Mouse (Mus musculus): ENCODE data around the gene Lrrfip1. TPM values are rescaled to one million over a fixed set of nuclear protein-coding genes. Genes with fewer than 3 reads are reported as not detected.

The Lrrfip1 gene
- polyA plus RNA-seq, 1 experiment from 2014 or later: 54.3 TPM

- WGBS: 84% methylated on average over 3 of the region's 3 CpGs
- Histone ChIP-seq H3K4me3 (ENCODE audit: low read depth, low read length) (no peak overlapping the region), H3K4me2 (replicated peaks; ENCODE audit: low read depth, low read length) (no peak overlapping the region), H3K27me3 (ENCODE audit: control insufficient read depth, insufficient read depth, low read length) (no peaks in the 10 kb centered on the region), H3K9me3 (ENCODE audit: control insufficient read depth, low read depth, low read length) (no peaks in the 10 kb centered on the region), H3K27ac (ENCODE audit: low read length) (no peak overlapping the region), H3K9ac (replicated peaks; ENCODE audit: low read depth, low read length) (no peak overlapping the region), H3K36me3 (ENCODE audit: control insufficient read depth, insufficient read depth, low read length) (no peaks in the 10 kb centered on the region), H3K4me1 (ENCODE audit: control insufficient read depth, insufficient read depth, low read length) (peaks cover 15% of the 10 kb centered on the region)
- no peak for ATAC-seq (ENCODE audit: insufficient number of reproducible peaks, insufficient read depth, low FRiP score, low read depth)
These were observed 3.5 kb downstream of the Lrrfip1 start for GRCm38 (mm10) chr1:91001871-91002539.

- ATAC-seq (ENCODE audit: insufficient number of reproducible peaks, insufficient read depth, low FRiP score, low read depth): no peak
- no peak overlapping the region for H3K4me3 ChIP-seq (ENCODE audit: low read depth, low read length)
- no peak overlapping the region for H3K27ac ChIP-seq (ENCODE audit: low read length)
- H3K36me3 ChIP-seq (ENCODE audit: control insufficient read depth, insufficient read depth, low read length): no peaks in the 10 kb centered on the region
- H3K9ac ChIP-seq (replicated peaks; ENCODE audit: low read depth, low read length): no peak overlapping the region
- peaks cover 15% of the 10 kb centered on the region for H3K4me1 ChIP-seq (ENCODE audit: control insufficient read depth, insufficient read depth, low read length)
- H3K4me2 ChIP-seq (replicated peaks; ENCODE audit: low read depth, low read length): no peak overlapping the region
- H3K27me3 ChIP-seq (ENCODE audit: control insufficient read depth, insufficient read depth, low read length): no peaks in the 10 kb centered on the region
- WGBS: 85% methylated on average over 3 of the region's 3 CpGs
- no peaks in the 10 kb centered on the region for H3K9me3 ChIP-seq (ENCODE audit: control insufficient read depth, low read depth, low read length)
These were observed 4.1 kb downstream of the Lrrfip1 start for GRCm38 (mm10) chr1:91002641-91003040.

- Histone ChIP-seq H3K27me3 (ENCODE audit: control insufficient read depth, insufficient read depth, low read length) (no peaks in the 10 kb centered on the region), H3K4me2 (replicated peaks; ENCODE audit: low read depth, low read length) (no peak overlapping the region), H3K9ac (replicated peaks; ENCODE audit: low read depth, low read length) (no peak overlapping the region), H3K4me3 (ENCODE audit: low read depth, low read length) (no peak overlapping the region), H3K36me3 (ENCODE audit: control insufficient read depth, insufficient read depth, low read length) (no peaks in the 10 kb centered on the region), H3K4me1 (ENCODE audit: control insufficient read depth, insufficient read depth, low read length) (peaks cover 15% of the 10 kb centered on the region), H3K27ac (ENCODE audit: low read length) (no peak overlapping the region), H3K9me3 (ENCODE audit: control insufficient read depth, low read depth, low read length) (no peaks in the 10 kb centered on the region)
- no peak for ATAC-seq (ENCODE audit: insufficient number of reproducible peaks, insufficient read depth, low FRiP score, low read depth)
- 85% methylated on average over 8 of the region's 8 CpGs for WGBS
These were observed 5.2 kb downstream of the Lrrfip1 start for GRCm38 (mm10) chr1:91003522-91004253.

GRCm38 (mm10) chr1:91006037-91006436 is 7.5 kb downstream of the Lrrfip1 start:
- H3K27me3 ChIP-seq (ENCODE audit: control insufficient read depth, insufficient read depth, low read length): no peaks in the 10 kb centered on the region
- ATAC-seq (ENCODE audit: insufficient number of reproducible peaks, insufficient read depth, low FRiP score, low read depth): no peak
- no peaks in the 10 kb centered on the region for H3K36me3 ChIP-seq (ENCODE audit: control insufficient read depth, insufficient read depth, low read length)

GRCm38 (mm10) chr1:91006708-91007107 is 8.2 kb downstream of the Lrrfip1 start:
- Histone ChIP-seq H3K4me2 (replicated peaks; ENCODE audit: low read depth, low read length) (no peak overlapping the region), H3K4me3 (ENCODE audit: low read depth, low read length) (no peak overlapping the region), H3K9me3 (ENCODE audit: control insufficient read depth, low read depth, low read length) (no peaks in the 10 kb centered on the region), H3K36me3 (ENCODE audit: control insufficient read depth, insufficient read depth, low read length) (no peaks in the 10 kb centered on the region), H3K9ac (replicated peaks; ENCODE audit: low read depth, low read length) (no peak overlapping the region), H3K27me3 (ENCODE audit: control insufficient read depth, insufficient read depth, low read length) (no peaks in the 10 kb centered on the region), H3K27ac (ENCODE audit: low read length) (no peak overlapping the region), H3K4me1 (ENCODE audit: control insufficient read depth, insufficient read depth, low read length) (0 out of 2 replicates have a peak, but pooled peaks cover 8% of the 10 kb centered on the region)
- no peak for ATAC-seq (ENCODE audit: insufficient number of reproducible peaks, insufficient read depth, low FRiP score, low read depth)
- 68% methylated on average over 9 of the region's 9 CpGs for WGBS

More at GRCm38 (mm10) chr1:91006037-91006436, 7.5 kb downstream of the Lrrfip1 start:
- no peak overlapping the region for H3K27ac ChIP-seq (ENCODE audit: low read length)
- no peaks in the 10 kb centered on the region for H3K9me3 ChIP-seq (ENCODE audit: control insufficient read depth, low read depth, low read length)
- no peak overlapping the region for H3K4me3 ChIP-seq (ENCODE audit: low read depth, low read length)
- no peak overlapping the region for H3K9ac ChIP-seq (replicated peaks; ENCODE audit: low read depth, low read length)
- no peak overlapping the region for H3K4me2 ChIP-seq (replicated peaks; ENCODE audit: low read depth, low read length)
- 47% methylated on average over 5 of the region's 5 CpGs for WGBS
- 0 out of 2 replicates have a peak, but pooled peaks cover 3% of the 10 kb centered on the region for H3K4me1 ChIP-seq (ENCODE audit: control insufficient read depth, insufficient read depth, low read length)

- no peak overlapping the region for H3K9ac ChIP-seq (replicated peaks; ENCODE audit: low read depth, low read length)
- peaks cover 14% of the 10 kb centered on the region; the same call in 1 of the 2 replicates for H3K4me1 ChIP-seq (ENCODE audit: control insufficient read depth, insufficient read depth, low read length)
- H3K36me3 ChIP-seq (ENCODE audit: control insufficient read depth, insufficient read depth, low read length): no peaks in the 10 kb centered on the region
- H3K27me3 ChIP-seq (ENCODE audit: control insufficient read depth, insufficient read depth, low read length): no peaks in the 10 kb centered on the region
- ATAC-seq (ENCODE audit: insufficient number of reproducible peaks, insufficient read depth, low FRiP score, low read depth): no peak
- H3K4me2 ChIP-seq (replicated peaks; ENCODE audit: low read depth, low read length): no peak overlapping the region
- no peak overlapping the region for H3K4me3 ChIP-seq (ENCODE audit: low read depth, low read length)
- H3K9me3 ChIP-seq (ENCODE audit: control insufficient read depth, low read depth, low read length): no peaks in the 10 kb centered on the region
- H3K27ac ChIP-seq (ENCODE audit: low read length): no peak overlapping the region
- 87% methylated on average over 14 of the region's 14 CpGs for WGBS
These were observed 9.7 kb downstream of the Lrrfip1 start for GRCm38 (mm10) chr1:91008147-91008682.

GRCm38 (mm10) chr1:91008746-91009145 is 10.2 kb downstream of the Lrrfip1 start:
- Histone ChIP-seq H3K4me3 (ENCODE audit: low read depth, low read length) (no peak overlapping the region), H3K27ac (ENCODE audit: low read length) (no peak overlapping the region), H3K4me2 (replicated peaks; ENCODE audit: low read depth, low read length) (no peak overlapping the region), H3K9me3 (ENCODE audit: control insufficient read depth, low read depth, low read length) (no peaks in the 10 kb centered on the region), H3K27me3 (ENCODE audit: control insufficient read depth, insufficient read depth, low read length) (no peaks in the 10 kb centered on the region), H3K9ac (replicated peaks; ENCODE audit: low read depth, low read length) (no peak overlapping the region), H3K4me1 (ENCODE audit: control insufficient read depth, insufficient read depth, low read length) (peaks cover 14% of the 10 kb centered on the region; the same call in 1 of the 2 replicates), H3K36me3 (ENCODE audit: control insufficient read depth, insufficient read depth, low read length) (no peaks in the 10 kb centered on the region)
- whole genome bisulfite sequencing: 90% methylated on average over 9 of the region's 9 CpGs
- no peak for ATAC-seq (ENCODE audit: insufficient number of reproducible peaks, insufficient read depth, low FRiP score, low read depth)

- ATAC-seq (ENCODE audit: insufficient number of reproducible peaks, insufficient read depth, low FRiP score, low read depth): no peak
- H3K9ac ChIP-seq (replicated peaks; ENCODE audit: low read depth, low read length): no peak overlapping the region
- no peak overlapping the region for H3K4me2 ChIP-seq (replicated peaks; ENCODE audit: low read depth, low read length)
- no peaks in the 10 kb centered on the region for H3K9me3 ChIP-seq (ENCODE audit: control insufficient read depth, low read depth, low read length)
- H3K27ac ChIP-seq (ENCODE audit: low read length): no peak overlapping the region
- H3K4me3 ChIP-seq (ENCODE audit: low read depth, low read length): no peak overlapping the region
- H3K36me3 ChIP-seq (ENCODE audit: control insufficient read depth, insufficient read depth, low read length): no peaks in the 10 kb centered on the region
- WGBS: 76% methylated on average over 6 of the region's 6 CpGs
- H3K27me3 ChIP-seq (ENCODE audit: control insufficient read depth, insufficient read depth, low read length): no peaks in the 10 kb centered on the region
- H3K4me1 ChIP-seq (ENCODE audit: control insufficient read depth, insufficient read depth, low read length): peaks cover 14% of the 10 kb centered on the region; the same call in 1 of the 2 replicates
These were observed 10.7 kb downstream of the Lrrfip1 start for GRCm38 (mm10) chr1:91009266-91009665.

All from stomach, embryonic 14.5 days (tissue).